Mouse (Mus musculus): ENCODE results near the gene Elmo3.

DNA sequence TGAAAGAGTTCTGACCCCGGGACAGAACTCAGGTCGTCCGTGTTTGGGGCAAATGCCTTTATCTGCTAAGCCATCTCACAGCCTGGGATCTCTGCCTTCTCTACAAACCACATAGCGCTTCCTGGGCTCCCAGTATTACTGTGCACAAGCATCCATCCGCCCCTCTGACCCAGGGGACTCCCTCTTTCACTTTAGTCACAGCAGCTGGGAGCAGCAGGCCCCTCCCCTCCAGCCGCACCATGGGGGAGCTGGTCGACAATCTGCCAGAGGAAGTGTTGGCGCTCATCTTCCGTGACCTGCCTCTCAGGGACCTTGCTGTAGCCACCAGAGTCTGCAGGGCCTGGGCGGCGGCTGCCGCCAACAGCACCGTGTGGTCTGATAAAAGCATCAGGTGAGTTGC lies 38.6 kb upstream of the Elmo3 start:
- TF ChIP-seq POLR2A (IDR thresholded peaks at IDR 0.05; ENCODE audit: borderline replicate concordance, control insufficient read depth, low read depth, low read length) (no peak), CTCF (IDR thresholded peaks at IDR 0.05; ENCODE audit: control insufficient read depth, insufficient read depth, low read length) (no peak)
